Mouse (Mus musculus): ENCODE measurements around the gene Fam19a2.

The Fam19a2 gene

GRCm38 (mm10) chr10:123723641-123724040, 459.8 kb downstream of the Fam19a2 start:
- no peak for DNase-seq (ENCODE audit: low read depth, low spot score)

GRCm38 (mm10) chr10:123748317-123748716, 484.5 kb downstream of the Fam19a2 start:
- no peak for DNase-seq (ENCODE audit: low read depth, low spot score)

GRCm38 (mm10) chr10:123751676-123752280, 488.0 kb downstream of the Fam19a2 start:
- DNase-seq (ENCODE audit: low read depth, low spot score): peak; percentile 5

GRCm38 (mm10) chr10:123752755-123753154, 489.0 kb downstream of the Fam19a2 start:
- DNase-seq (ENCODE audit: low read depth, low spot score): no peak

GRCm38 (mm10) chr10:123753996-123754395, 490.2 kb downstream of the Fam19a2 start:
- no peak for DNase-seq (ENCODE audit: low read depth, low spot score)

GRCm38 (mm10) chr10:123789374-123789773, 525.6 kb downstream of the Fam19a2 start:
- no peak for DNase-seq (ENCODE audit: low read depth, low spot score)
